Comparison of ENCODE assay signal across 29 mouse cellular contexts in genomic region chr13:37364351-37364750, GRCm38 (mm10). TPM values are rescaled to one million over a fixed set of nuclear protein-coding genes. Genes with fewer than 3 reads are reported as not detected.
DNase-seq lines count a peak whose midpoint lies in the region; ATAC-seq and TF ChIP-seq lines count a peak whose summit lies in the region.
"Had no signal": no experiment of that assay in that cellular context is flagged by ENCODE, and none has a peak within 500 bp of the region (broad histone marks: within the 10 kb centered on the region; RNA-seq: fewer than 3 reads in every experiment).

No protein-coding gene starts in this region.

- no peak overlapping the region for H3K4me3 ChIP-seq in layer of hippocampus, adult 2 months
- H3K4me3 ChIP-seq: forebrain, embryonic 12.5 days; heart, embryonic 12.5 days; heart, embryonic 15.5 days; hindbrain, embryonic 10.5 days had no signal

- H3K27ac ChIP-seq in layer of hippocampus, adult 2 months = no peak overlapping the region
- H3K27ac ChIP-seq: forebrain, embryonic 12.5 days; heart, embryonic 15.5 days; hindbrain, embryonic 10.5 days; hindbrain, embryonic 14.5 days; hindbrain, postnatal 0 days had no signal

- no peak for TF ChIP-seq CTCF in layer of hippocampus, adult 2 months (conservative IDR thresholded peaks at IDR 0.05)

- peak; percentile 78 for ATAC-seq in frontal cortex, adult (ENCODE audit: low TSS enrichment)
- ATAC-seq: CD4-positive, CD25-positive, alpha-beta regulatory T cell, adult 4 months; forebrain, embryonic 16.5 days; hindbrain, postnatal 0 days; inflammation-experienced regulatory T-cells, adult 6 months; Patski had no signal

- no peak for DNase-seq in frontal cortex, postnatal 36 days (ENCODE audit: low spot score in 2 of 2)
- DNase-seq in 3T3-L1 (ENCODE audit: low read depth, low spot score) (peak; percentile 78), NIH3T3 (ENCODE audit: low read depth) (peak; percentile 65)
- DNase-seq in fibroblast of lung, adult 2 months (ENCODE audit: low read depth) = peak; percentile 30
- DNase-seq in left cerebral cortex, adult 9 months (ENCODE audit: low spot score in 2 of 2) = no peak
- no peak for DNase-seq in cerebellum, postnatal 36 days
- no peak for DNase-seq in layer of hippocampus, adult 2 months (ENCODE audit: low spot score in 2 of 2)
- DNase-seq: adrenal gland, postnatal 10 days; B cell, adult 2 months; cerebellum, adult 11-12 months; cerebellum, adult 8-10 months; cerebellum, postnatal 10 days; gastrocnemius, postnatal 25 days; heart, adult 18-20 months; heart, postnatal 10 days; heart, postnatal 36 days; kidney, adult 11 months had no signal

RNA-seq across cellular contexts. Expression of gene Ly86, which starts 19.3 kb away (rescaled TPM):
- total RNA-seq in layer of hippocampus, adult 2 months (2021) = 1 to 10 TPM; 8.5 to 8.7 TPM
- total RNA-seq: MEL had no signal

Comparison
In these comparisons a context has a peak if more than half of its experiments do, and no peak if none do; other contexts are left out.
1. DNase-seq: peak in 3T3-L1 (single experiment), NIH3T3 (single experiment) and fibroblast of lung, adult 2 months (single experiment); none in frontal cortex, postnatal 36 days (0 of 2), left cerebral cortex, adult 9 months (0 of 2), cerebellum, postnatal 36 days (0 of 2) and layer of hippocampus, adult 2 months (0 of 2).